Mouse (Mus musculus) thymus, adult 2 months (tissue): ENCODE measurements at regions not wholly inside any gene's neighbourhood (a gene's known extent, or its start where the extent isn't known, plus 50 kb on each side); places are given as distances from the start of the nearest gene placed in this dataset.

ENCODE experiments used
- CTCF ChIP-seq: fragments of 200-500 bp; IDR thresholded peaks from 2 replicates; pipeline ENCODE4 v1.5.1; 2012; ENCODE audit warnings: mild to moderate bottlenecking, control low read depth, low read length, moderate library complexity, borderline replicate concordance; ENCODE audit not compliant: control insufficient read depth, poor library complexity, insufficient read depth; ENCODE audit errors: extremely low read depth
- POLR2A ChIP-seq: fragments of 200-500 bp; IDR thresholded peaks from 2 replicates; pipeline ENCODE4 v1.6.1; 2012; ENCODE audit warnings: mild to moderate bottlenecking, low read length, control low read depth, moderate library complexity; ENCODE audit not compliant: control insufficient read depth, poor library complexity, insufficient read depth; ENCODE audit errors: extremely low read depth

DNA sequence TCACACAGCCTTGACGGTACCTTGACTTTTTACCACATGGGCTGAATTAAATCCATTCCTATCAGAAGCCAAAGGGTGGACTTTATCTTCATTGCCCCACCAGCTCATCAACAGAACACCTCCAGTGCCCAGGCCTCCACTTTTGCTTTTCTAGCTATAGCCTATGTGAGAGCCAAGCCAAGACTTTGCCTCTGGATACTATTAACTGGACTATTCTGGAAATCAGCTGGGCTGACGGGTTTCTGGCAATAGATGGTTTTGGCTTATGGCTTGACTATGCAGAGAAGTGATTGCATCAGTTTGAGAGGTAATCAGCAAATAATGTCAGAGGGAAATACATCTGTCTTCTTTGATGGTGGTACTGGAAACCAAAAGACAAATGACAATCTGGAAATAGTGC lies 130.8 kb upstream of the Thbs1 start:
- TF ChIP-seq CTCF (no peak), POLR2A (no peak)
